Mouse (Mus musculus): ENCODE measurements at regions not wholly inside any gene's neighbourhood (a gene's known extent, or its start where the extent isn't known, plus 50 kb on each side); places are given as distances from the start of the nearest gene placed in this dataset.

DNA sequence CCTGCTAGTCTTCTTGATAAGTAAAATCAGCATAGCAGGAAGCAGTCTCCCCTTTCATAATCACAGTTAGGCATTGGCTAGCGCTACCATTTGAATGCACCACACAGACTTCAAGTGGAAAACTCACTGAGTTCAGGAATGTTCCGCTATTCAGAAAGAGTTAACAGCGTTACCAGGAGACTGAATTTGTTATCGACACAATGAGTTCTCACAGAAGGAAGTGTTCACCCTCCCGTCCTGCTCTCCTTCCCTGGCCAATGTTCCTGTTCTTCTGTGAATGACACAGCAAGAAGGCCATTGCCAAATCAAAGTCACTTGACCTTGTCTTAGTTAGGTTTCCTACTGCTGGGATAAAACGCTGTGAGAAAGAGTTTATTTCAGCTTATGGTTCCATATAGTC lies 261.6 kb upstream of the Ank start:
- TF ChIP-seq CTCF (IDR thresholded peaks at IDR 0.05) (no peak), EP300 (IDR thresholded peaks at IDR 0.05) (no peak)
